Mouse (Mus musculus) heart, adult 11 months (tissue): ENCODE results near the gene Sowahd.

Experiments
- DNase-seq: peaks from one replicate; pipeline ENCODE4 v3.0.0; 2022

Sowahd gene

GRCm38 (mm10) chrX:37095106-37095768 is 46.6 kb downstream of the Sowahd start:
- no peak for DNase-seq

GRCm38 (mm10) chrX:37098681-37099080 is 50.0 kb downstream of the Sowahd start:
- DNase-seq, result no peak
